Mouse (Mus musculus): ENCODE data around the gene Flrt2.
"Not testable (repeated sequence)": the region's sequence is repeated elsewhere in the genome, so short reads cannot be mapped to it uniquely, and the experiment has no call there.

Flrt2 gene

DNA sequence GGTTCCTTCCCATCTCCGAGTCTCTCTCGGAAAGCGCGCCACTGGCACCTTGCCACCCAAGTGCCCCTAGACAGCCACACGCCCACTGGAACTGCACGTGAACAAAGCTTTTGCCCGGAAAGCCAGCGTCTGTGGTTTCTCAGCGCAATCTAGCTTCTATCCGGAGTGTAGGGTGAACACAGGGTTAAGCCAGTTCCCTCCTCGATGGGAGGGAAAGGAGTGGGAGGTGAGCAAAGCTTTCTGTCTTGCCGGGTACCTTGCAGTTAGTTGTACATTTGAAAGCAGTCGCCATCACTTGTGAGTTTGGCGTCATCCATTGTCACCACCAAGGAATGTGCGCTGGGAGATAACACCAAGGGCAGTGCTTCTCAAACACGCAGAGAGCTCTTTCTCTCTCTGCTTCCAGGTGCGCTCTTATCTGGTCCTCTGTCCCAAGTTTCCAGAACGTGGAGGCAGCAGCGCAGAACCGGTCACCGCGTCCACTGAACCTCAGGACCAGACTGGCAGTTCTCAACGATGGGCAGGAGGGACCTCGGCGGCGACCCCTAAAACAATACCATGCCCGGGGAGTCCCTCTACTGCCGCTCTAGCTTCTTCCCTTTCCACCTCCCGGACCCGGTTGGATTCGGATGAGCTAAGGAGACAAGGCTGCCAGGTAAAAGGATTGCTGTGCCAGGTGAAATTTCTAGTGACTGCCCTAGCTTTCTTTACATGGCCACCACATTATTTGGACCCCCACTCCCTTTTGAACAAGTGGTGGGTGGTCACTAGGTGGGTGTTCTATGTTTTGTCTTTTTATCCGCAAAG, at the start of gene Flrt2:
TSS of gene Flrt2 (plus strand) at position 266 of the 807 bp plus-strand sequence.
- DNase-seq (ENCODE audit: extremely low read depth, low read depth, low spot score), result no peak

DNA sequence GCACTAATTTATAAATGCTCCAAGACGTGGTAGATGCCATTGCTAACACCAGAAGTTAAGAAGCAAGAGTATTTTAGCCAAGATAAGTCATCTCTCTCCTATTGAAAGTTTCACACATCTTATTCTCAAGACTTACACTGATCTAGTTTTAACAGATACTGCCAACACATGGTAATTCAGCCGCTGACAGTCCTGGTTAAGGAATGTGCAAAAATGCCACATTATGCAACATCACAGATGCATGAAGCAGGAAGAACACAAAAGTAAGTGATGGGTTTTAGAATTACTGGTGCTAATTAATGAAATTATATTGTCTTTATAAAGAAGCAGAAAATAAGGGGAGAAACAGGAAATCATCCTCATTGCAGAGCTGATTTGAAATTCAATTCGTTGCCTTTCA, 49.8 kb upstream of the Flrt2 start:
- no peak for DNase-seq (ENCODE audit: extremely low read depth, low read depth, low spot score)

GRCm38 (mm10) chr12:95647179-95647578, 44.8 kb upstream of the Flrt2 start:
- not testable (repeated sequence) for DNase-seq (ENCODE audit: extremely low read depth, low read depth, low spot score)

GRCm38 (mm10) chr12:95652172-95653156, 39.6 kb upstream of the Flrt2 start:
- DNase-seq (ENCODE audit: extremely low read depth, low read depth, low spot score), result no peak

DNA sequence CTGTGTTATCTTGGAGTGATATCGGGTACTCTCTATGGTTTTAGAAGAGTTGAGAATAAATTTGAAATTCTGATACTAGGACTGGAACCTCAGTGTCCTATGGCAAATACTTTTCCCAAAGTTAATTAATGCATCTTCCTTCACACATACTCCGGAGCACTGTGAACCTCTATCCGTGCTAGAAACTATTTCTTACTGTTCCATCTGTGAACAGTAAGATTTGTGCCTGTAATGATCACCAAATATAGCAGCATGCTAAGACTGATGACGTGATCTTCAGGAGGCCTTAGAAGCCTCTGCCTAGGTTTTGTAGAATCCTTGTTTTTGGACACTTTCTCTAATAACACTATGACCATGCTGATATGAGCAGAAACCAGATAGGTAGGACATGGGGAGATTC, 35.4 kb upstream of the Flrt2 start:
- DNase-seq (ENCODE audit: extremely low read depth, low read depth, low spot score), result no peak

- DNase-seq (ENCODE audit: extremely low read depth, low read depth, low spot score), result no peak
These were observed 24.7 kb upstream of the Flrt2 start for GRCm38 (mm10) chr12:95667296-95667695.

- no peak for DNase-seq (ENCODE audit: extremely low read depth, low read depth, low spot score)
These were observed 16.3 kb upstream of the Flrt2 start for GRCm38 (mm10) chr12:95675711-95676110.

DNA sequence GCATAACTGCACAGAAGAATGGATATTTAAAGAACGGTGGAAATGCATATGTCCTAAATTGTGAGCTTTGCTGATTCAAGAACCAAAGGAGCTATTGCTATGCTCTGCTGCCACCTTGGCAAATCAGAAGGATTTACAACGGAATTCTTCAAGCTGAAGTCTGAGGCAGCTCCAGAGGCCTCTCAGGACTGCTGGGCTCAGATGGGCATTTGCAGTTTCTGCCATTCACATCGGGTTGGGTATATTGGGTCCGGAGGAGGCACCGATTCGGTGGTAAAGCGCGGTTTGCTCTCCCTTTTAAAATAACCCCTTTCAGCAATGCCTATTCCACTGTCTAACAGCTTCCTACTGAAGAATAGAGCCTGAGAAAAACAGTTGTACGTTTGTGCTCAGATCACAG, 1.2 kb upstream of the Flrt2 start:
- DNase-seq (ENCODE audit: extremely low read depth, low read depth, low spot score), result no peak

DNA sequence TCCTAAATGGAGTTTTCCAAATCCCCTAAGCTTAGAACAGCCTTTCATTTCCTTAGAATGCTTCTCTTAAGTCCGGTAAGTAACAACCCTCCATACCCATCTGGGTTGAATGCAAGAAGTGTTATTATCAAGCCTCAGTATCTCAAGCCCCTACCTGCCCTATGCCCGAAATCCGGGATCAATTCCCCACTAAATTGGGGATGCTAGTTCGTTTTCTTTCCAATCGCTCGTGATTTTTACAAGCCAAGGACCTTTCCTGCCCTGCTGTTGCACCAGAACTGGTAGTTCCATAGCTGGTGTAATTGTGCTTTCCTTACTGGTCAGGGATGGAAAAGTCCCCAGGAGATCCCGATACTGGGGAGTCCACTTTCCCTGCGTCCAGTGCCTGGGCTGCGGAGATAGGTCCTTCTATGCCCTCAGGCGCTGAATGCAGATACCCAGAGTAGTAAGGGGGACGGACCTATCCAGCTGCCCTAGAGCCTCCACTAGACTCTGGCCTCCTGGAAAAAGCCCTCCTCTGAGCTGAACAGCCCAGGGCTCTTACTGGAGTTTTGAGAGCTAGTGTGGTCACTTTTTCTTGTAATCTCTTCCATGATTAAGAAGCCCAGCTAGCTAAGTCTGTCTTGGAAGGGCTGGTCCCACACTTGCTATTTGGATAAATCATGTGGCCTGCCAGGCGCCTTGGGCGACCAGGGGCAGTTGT, 1.1 kb downstream of the Flrt2 start:
- DNase-seq (ENCODE audit: extremely low read depth, low read depth, low spot score), result no peak

DNA sequence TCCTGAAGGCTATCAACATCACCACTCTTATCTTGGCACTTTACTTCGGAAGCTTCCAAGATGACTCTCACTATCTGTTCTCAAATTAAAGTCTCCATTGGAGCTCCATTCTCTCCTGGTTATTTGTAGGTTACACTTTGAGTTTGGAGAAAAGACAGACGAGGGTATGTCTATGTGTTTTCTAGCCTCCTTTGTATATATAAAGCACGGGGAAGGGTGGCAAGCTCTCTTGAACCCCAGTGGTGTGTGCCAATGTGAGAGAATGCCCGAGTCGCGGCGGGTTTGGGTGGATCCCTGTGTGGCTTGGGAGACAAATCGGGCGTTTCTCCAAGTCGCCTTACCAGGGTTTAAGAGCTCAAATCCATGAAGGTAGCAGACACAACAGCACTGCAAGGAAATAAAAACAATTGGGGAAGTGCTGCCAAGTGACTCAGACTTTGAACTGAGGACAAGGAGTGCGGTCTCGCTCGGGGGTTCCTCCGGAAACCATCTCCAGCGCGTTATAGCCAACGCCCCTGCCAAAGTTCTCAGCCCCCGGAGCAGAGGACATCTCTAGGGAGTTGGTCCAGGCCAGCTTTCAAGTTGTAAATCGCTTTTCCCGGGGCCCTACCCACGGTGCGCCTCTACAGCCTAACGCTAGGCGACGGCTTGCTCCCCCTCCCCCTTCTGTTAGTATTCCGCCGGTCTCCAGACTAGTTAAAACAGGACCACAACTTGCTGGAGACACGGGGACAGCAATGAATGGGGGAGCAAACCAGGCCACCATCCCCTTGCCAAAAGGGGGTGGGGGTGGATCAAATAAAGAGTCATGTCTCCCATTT, 1.8 kb downstream of the Flrt2 start:
- DNase-seq (ENCODE audit: extremely low read depth, low read depth, low spot score), result no peak

- DNase-seq (ENCODE audit: extremely low read depth, low read depth, low spot score), result no peak
These were observed 2.5 kb downstream of the Flrt2 start for GRCm38 (mm10) chr12:95694507-95694906.

GRCm38 (mm10) chr12:95694991-95695833, 3.2 kb downstream of the Flrt2 start:
- no peak for DNase-seq (ENCODE audit: extremely low read depth, low read depth, low spot score)

- no peak for DNase-seq (ENCODE audit: extremely low read depth, low read depth, low spot score)
These were observed 4.0 kb downstream of the Flrt2 start for GRCm38 (mm10) chr12:95695834-95696521.

GRCm38 (mm10) chr12:95696522-95697025, 4.5 kb downstream of the Flrt2 start:
- no peak for DNase-seq (ENCODE audit: extremely low read depth, low read depth, low spot score)

DNA sequence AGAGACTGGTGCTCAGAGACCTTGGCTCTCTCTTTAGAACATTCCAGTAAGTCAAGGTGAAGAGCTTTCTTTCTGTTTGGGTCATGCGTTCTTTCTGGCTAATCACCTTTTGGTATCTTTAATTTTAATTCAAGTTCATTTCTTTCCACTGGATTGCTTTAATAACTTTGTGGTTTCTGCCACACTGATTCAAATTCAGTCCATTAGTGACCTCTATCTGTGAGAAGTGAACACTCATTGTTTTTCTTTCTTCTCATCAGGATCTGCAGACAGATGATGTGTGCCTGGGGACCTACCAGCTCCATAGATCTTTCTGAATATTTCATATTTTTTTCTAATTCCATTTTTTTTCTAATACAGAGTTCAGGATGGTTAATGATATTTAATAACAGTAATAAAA, 6.5 kb downstream of the Flrt2 start:
- no peak for DNase-seq (ENCODE audit: extremely low read depth, low read depth, low spot score)

GRCm38 (mm10) chr12:95700746-95701145, 8.7 kb downstream of the Flrt2 start:
- no peak for DNase-seq (ENCODE audit: extremely low read depth, low read depth, low spot score)

- no peak for DNase-seq (ENCODE audit: extremely low read depth, low read depth, low spot score)
These were observed 9.6 kb downstream of the Flrt2 start for GRCm38 (mm10) chr12:95701580-95701979.

- no peak for DNase-seq (ENCODE audit: extremely low read depth, low read depth, low spot score)
These were observed 13.0 kb downstream of the Flrt2 start for GRCm38 (mm10) chr12:95705006-95705405.

GRCm38 (mm10) chr12:95723265-95723664, 31.2 kb downstream of the Flrt2 start:
- no peak for DNase-seq (ENCODE audit: extremely low read depth, low read depth, low spot score)
